Mouse (Mus musculus) ES-Bruce4 (cell line): ENCODE data around the gene Actl6a. TPM values are rescaled to one million over a fixed set of nuclear protein-coding genes. Genes with fewer than 3 reads are reported as not detected.

Source experiments
- H3K27ac ChIP-seq: 2 replicates; pipeline ENCODE4 v1.5.1; 2012; ENCODE audit warnings: low read length, inconsistent platforms; ENCODE audit not compliant: insufficient read depth
- H3K27me3 ChIP-seq: 2 replicates; pipeline ENCODE4 v1.6.1; 2012; ENCODE audit warnings: mild to moderate bottlenecking, low read length, inconsistent platforms; ENCODE audit not compliant: control insufficient read depth, poor library complexity, insufficient read depth, severe bottlenecking
- H3K36me3 ChIP-seq: 2 replicates; pipeline ENCODE4 v1.6.1; 2012; ENCODE audit warnings: inconsistent platforms, mild to moderate bottlenecking, low read length, moderate library complexity; ENCODE audit not compliant: control insufficient read depth, poor library complexity, insufficient read depth, severe bottlenecking
- H3K4me1 ChIP-seq: one replicate; pipeline ENCODE4 v1.8.1; 2011; ENCODE audit warnings: low read length; ENCODE audit not compliant: control insufficient read depth, insufficient read depth
- H3K4me3 ChIP-seq: 2 replicates; pipeline ENCODE4 v1.5.1; 2011; ENCODE audit warnings: low read depth, mild to moderate bottlenecking, low read length
- H3K9ac ChIP-seq: 2 replicates; pipeline ENCODE4 v1.6.1; 2012; ENCODE audit warnings: low read depth, mild to moderate bottlenecking, inconsistent platforms; ENCODE audit not compliant: poor library complexity, severe bottlenecking
- H3K9me3 ChIP-seq: replicated peaks from 2 replicates; pipeline ENCODE4 v1.6.1; 2012; ENCODE audit warnings: mild to moderate bottlenecking, low read length, inconsistent platforms; ENCODE audit not compliant: control insufficient read depth, poor library complexity, insufficient read depth, severe bottlenecking
- CTCF ChIP-seq: IDR thresholded peaks from one replicate; pipeline ENCODE4 v1.8.1; 2011; ENCODE audit warnings: low read depth, low read length
- EP300 ChIP-seq: IDR thresholded peaks from 2 replicates; pipeline ENCODE4 v1.6.1; 2011; ENCODE audit warnings: low read depth, low read length; ENCODE audit not compliant: insufficient read depth
- POLR2A ChIP-seq: IDR thresholded peaks from one replicate; pipeline ENCODE4 v1.8.1; 2011; ENCODE audit warnings: low read length; ENCODE audit not compliant: insufficient read depth
- polyA plus RNA-seq: library from polyadenylated mRNA; stranded (reverse); fragments of >200 nt; gene quantifications from 2 replicates; pipeline ENCODE4 v1.2.4, GENCODE M21; 2011; ENCODE audit warnings: low read depth; ENCODE audit not compliant: missing spikeins, insufficient read depth, insufficient read length

The Actl6a gene
- polyA plus RNA-seq, 1 experiment, result 140 TPM

DNA sequence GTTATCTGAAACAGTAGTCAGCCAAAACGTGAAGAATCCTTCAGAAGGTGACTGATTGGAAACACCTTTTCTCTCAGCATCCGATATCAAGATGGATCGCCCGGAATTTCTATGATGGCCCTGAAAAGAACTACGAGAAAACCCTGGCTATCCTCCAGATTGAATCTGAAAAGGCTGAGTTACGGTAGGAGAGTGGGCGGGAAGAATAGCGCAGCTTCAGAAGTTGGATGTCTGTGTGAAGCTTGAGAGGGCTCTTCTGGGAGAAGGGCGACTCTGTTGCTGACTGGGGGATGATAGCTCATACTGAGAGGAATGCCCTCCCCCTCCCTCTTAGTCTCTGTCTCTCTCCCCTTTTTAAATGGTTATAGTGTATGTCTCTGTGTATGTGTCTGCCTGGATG, 42.3 kb downstream of the Actl6a start:
- Histone ChIP-seq H3K9ac (no peak overlapping the region), H3K27ac (no peak overlapping the region; the same call in 1 of the 2 replicates), H3K36me3 (peaks cover 35% of the 10 kb centered on the region), H3K27me3 (no peaks in the 10 kb centered on the region), H3K4me3 (no peak overlapping the region), H3K9me3 (peaks cover 9% of the 10 kb centered on the region), H3K4me1 (peaks cover 9% of the 10 kb centered on the region)
- TF ChIP-seq EP300 (no peak), CTCF (no peak), POLR2A (no peak)

DNA sequence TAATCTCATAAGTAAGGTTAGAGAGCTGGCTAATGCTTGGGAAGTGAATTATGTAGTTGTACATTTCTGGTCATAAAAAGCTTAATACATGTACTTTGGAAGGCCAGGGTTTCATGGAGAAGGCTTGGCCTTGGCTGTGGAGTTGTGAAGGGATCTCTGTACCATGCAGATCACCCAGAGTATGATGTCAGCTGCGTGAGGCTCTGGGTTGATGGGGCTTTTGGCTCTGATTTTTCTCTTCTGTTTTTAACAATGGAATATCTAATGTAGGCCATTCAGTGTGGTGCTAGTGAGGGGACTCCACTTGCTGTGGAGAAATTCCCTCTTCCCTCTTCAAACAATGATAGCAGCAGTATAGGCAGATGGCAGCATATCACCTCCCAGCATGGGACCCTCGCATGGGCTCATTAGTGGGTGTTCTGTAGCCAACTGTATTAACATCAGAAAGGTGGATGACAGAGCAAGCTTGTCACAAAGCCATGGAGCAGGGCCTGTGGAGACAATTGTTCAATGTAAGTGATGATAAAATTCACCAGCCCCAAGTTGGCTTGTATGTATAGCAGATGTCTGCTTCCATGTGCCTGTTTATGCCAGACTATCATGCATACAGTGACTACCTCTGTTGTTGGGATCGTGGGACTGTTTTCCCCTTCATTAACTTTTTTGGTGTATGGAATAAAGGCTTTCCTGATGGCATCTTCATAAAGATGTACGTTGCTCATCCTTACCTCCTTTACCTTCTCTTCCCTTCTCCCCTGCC, 43.9 kb downstream of the Actl6a start:
- H3K4me1 ChIP-seq, result peaks cover 9% of the 10 kb centered on the region
- TF ChIP-seq POLR2A, result no peak
- no peak for TF ChIP-seq CTCF
- no peak for TF ChIP-seq EP300
- H3K9ac ChIP-seq, result no peak overlapping the region
- H3K27ac ChIP-seq, result no peak overlapping the region
- H3K27me3 ChIP-seq, result no peaks in the 10 kb centered on the region
- peaks cover 9% of the 10 kb centered on the region for H3K9me3 ChIP-seq
- peaks cover 35% of the 10 kb centered on the region for H3K36me3 ChIP-seq
- H3K4me3 ChIP-seq, result no peak overlapping the region

DNA sequence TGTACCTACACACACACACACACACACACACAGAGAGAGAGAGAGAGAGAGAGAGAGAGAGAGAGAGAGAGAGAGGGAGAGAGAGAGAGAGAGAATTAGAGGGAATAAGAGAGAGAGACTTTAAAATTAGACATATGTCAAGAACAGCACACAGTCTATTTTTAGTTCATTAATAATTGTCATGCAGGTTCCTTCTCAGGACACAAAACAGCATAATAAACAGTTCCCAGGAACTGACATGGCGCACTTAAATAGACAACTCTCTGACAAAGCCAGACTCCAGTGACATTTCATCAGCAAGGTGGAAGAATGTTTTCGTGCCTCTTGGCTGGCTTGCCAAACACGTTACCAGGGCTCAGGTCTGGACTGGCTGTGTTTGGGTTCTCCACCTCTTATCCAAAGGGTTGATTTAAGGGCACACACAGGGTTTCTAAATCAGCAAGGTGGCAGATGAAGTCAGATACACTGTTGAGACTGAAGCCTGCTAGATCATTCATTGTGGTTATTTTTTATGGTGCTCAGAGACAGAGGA, 48.4 kb downstream of the Actl6a start:
- no peaks in the 10 kb centered on the region for H3K27me3 ChIP-seq
- H3K9ac ChIP-seq, result no peak overlapping the region
- no peak overlapping the region for H3K27ac ChIP-seq
- no peak overlapping the region for H3K4me3 ChIP-seq
- TF ChIP-seq EP300 (no peak), CTCF (no peak), POLR2A (no peak)
- peaks cover 9% of the 10 kb centered on the region for H3K4me1 ChIP-seq
- no peaks in the 10 kb centered on the region for H3K9me3 ChIP-seq
- peaks cover 25% of the 10 kb centered on the region for H3K36me3 ChIP-seq

DNA sequence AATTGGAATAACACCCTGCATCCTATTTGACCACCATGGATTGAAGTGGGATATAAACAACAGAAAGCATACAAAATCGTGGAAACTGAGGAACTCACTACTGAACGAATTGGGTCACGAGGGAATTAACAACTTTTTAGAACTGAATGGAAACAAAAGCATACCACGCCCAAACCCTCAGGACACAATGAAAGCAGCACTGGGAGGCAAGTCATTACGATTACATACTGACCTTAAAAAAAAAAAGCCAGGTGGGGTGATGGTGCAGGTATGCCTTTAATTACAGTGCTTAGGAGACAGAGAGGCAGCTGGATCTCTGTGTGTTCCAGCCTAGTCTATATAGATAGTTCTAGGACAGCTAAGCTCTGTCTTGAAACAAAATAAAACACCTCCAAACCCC, 53.1 kb downstream of the Actl6a start:
- Histone ChIP-seq H3K4me3 (no peak overlapping the region), H3K27ac (peak overlapping the region; percentile 98), H3K4me1 (no peaks in the 10 kb centered on the region), H3K9me3 (0 out of 2 replicates have a peak, but pooled peaks cover 2% of the 10 kb centered on the region), H3K9ac (peak overlapping the region; percentile 61; the same call in 1 of the 2 replicates), H3K36me3 (no peaks in the 10 kb centered on the region), H3K27me3 (no peaks in the 10 kb centered on the region)
- peak; percentile 74 for TF ChIP-seq EP300
- no peak for TF ChIP-seq POLR2A

DNA sequence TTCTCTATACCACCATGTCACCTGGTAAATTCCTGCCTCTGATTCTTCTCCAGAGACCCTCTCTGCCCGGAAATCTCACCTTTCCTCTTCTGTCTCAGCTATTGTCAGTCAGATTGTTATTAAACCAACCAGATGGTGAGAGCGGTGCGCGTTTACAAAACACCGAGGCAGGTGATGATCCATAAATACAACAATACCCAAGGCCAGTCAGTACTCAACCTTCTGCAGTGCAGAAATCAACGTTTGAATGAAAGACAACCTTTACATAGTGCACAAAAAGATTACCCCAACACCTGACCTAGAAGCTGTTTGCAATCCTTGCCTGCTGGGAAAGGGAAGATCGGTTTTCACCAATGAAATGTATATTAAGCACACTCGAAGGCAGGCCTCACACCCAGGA, 56.9 kb downstream of the Actl6a start:
- TF ChIP-seq EP300 (0 out of 2 replicates have a peak, but pooled peaks have one; percentile 29), CTCF (no peak), POLR2A (no peak)
- H3K36me3 ChIP-seq, result no peaks in the 10 kb centered on the region
- H3K9ac ChIP-seq, result peak overlapping the region; percentile 48; the same call in 1 of the 2 replicates
- no peaks in the 10 kb centered on the region for H3K27me3 ChIP-seq
- H3K4me1 ChIP-seq, result peaks cover 1% of the 10 kb centered on the region
- H3K27ac ChIP-seq, result peak overlapping the region; percentile 94
- H3K4me3 ChIP-seq, result peak overlapping the region; percentile 26; the same call in 1 of the 2 replicates
- H3K9me3 ChIP-seq, result 0 out of 2 replicates have a peak, but pooled peaks cover 2% of the 10 kb centered on the region

DNA sequence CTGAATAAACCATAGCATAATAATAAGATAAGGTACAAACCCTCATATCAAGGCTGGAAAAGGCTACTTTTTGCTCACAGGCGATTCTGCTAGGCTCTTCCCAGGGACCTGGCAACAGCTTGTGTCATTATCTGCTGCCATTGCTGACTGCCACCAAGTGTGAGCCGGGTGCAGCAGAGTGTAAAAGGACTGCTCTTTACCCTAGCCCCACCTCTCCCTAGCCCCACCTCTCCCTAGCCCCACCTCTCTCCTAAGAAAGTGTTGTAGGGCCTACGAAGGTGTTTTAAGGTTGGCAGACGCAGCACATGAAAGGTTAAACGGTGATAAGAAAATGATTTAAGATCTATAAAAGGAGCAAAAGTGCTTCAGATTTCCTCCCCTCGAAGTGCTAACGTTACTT, 57.8 kb downstream of the Actl6a start:
- Histone ChIP-seq H3K27ac (0 out of 2 replicates have a peak overlapping the region, but pooled peaks have one; percentile 53), H3K9ac (0 out of 2 replicates have a peak overlapping the region, but pooled peaks have one; percentile 48), H3K4me1 (peaks cover 1% of the 10 kb centered on the region), H3K36me3 (no peaks in the 10 kb centered on the region), H3K27me3 (no peaks in the 10 kb centered on the region), H3K4me3 (peak overlapping the region; percentile 48; the same call in 1 of the 2 replicates), H3K9me3 (0 out of 2 replicates have a peak, but pooled peaks cover 2% of the 10 kb centered on the region)
- TF ChIP-seq POLR2A (peak; percentile 95), CTCF (no peak), EP300 (peak; percentile 21; the same call in 1 of the 2 replicates)
